Mouse (Mus musculus): ENCODE measurements around the gene Fxyd5.

Fxyd5 gene

GRCm38 (mm10) chr7:31060621-31061010 lies 18.3 kb upstream of the Fxyd5 start:
- no peak for DNase-seq (ENCODE audit: low read depth)

- no peak for DNase-seq (ENCODE audit: low read depth)
Observed at GRCm38 (mm10) chr7:31059919-31060620, 17.8 kb upstream of the Fxyd5 start.

DNA sequence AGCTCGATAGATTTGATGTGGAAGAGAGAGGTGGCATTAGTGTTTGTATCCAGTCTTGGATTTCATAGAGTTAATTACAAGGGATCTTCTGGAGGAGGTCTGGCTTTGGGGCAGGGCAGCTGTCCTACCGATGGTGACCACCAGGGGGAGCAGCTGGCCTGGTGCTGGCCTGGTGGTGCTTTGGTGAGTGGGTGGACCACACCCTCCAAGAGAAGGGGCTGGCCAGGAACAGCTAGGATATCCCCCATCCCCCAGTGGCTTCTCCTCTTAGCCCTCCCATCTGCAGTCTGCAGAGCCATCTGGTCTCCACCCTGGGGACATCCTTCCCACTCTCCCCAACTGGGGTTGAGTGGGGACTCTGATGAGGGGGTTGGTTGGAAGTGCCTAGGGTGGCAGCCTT lies 16.8 kb upstream of the Fxyd5 start, which contains the start of gene Lgi4:
TSS of gene Lgi4 (plus strand) at position 235 of the 400 bp plus-strand sequence.
- DNase-seq (ENCODE audit: low read depth): peak; percentile 81

GRCm38 (mm10) chr7:31058211-31058610 lies 15.9 kb upstream of the Fxyd5 start:
- DNase-seq (ENCODE audit: low read depth): no peak

- no peak for DNase-seq (ENCODE audit: low read depth)
Observed at GRCm38 (mm10) chr7:31057730-31058129, 15.4 kb upstream of the Fxyd5 start.

- no peak for DNase-seq (ENCODE audit: low read depth)
Observed at GRCm38 (mm10) chr7:31057071-31057470, 14.8 kb upstream of the Fxyd5 start, which contains the start of gene Fxyd1. TSS of gene Fxyd1 (minus strand) at chr7:31057199.

DNA sequence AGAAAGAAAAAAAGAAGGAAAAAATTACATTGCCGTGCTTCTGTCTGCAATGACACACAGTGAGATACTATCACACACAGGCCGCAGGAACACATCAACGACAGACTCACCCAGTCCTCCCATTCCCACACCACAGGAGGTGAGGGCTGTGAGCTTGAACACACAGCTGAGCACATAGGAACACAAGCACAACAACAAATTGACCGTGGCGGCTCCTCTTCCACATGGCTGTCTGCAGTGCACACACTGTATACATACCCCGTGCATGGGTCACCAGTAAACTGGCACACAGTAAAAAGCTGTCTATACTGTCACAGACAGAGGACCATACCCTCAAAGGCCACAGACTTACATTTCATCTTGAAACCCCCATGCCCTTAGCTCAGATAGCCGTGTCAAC lies 14.2 kb upstream of the Fxyd5 start:
- no peak for DNase-seq (ENCODE audit: low read depth)

- DNase-seq (ENCODE audit: low read depth): no peak
Observed at GRCm38 (mm10) chr7:31055883-31056282, 13.6 kb upstream of the Fxyd5 start.

- no peak for DNase-seq (ENCODE audit: low read depth)
Observed at GRCm38 (mm10) chr7:31055354-31055824, 13.1 kb upstream of the Fxyd5 start.

- DNase-seq (ENCODE audit: low read depth): no peak
Observed at GRCm38 (mm10) chr7:31054661-31055320, 12.5 kb upstream of the Fxyd5 start.

DNA sequence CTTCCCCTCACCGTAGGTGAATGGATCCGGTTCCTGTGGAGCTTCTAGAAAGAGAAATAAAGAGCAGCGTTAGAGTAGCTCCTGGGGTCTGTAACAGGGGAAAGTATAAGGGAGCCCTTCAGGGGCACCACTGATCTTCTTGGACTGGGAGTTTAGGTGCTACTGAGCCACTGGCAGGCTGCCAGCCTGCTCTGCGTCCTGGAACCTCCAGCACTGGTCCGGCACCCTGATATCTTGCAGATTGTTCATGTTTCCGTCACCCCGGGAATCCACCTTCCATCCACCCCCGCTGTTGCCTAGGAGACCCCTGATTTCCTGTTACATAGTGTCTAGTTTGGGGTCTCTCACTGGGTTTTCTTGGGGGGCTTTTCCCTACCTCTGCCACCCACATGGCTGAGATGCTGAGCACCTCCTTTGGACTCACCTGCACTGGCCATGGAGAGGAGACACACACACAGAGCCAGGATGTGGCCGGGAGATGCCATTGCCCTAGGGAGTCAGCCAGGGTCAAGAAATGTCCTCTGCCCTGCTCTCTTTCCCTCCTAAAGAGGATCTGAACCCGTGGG lies 11.7 kb upstream of the Fxyd5 start:
- no peak for DNase-seq (ENCODE audit: low read depth)

- DNase-seq (ENCODE audit: low read depth): peak; percentile 68
Observed at GRCm38 (mm10) chr7:31052636-31053434, 10.6 kb upstream of the Fxyd5 start.

GRCm38 (mm10) chr7:31052251-31052635 lies 10.0 kb upstream of the Fxyd5 start:
- DNase-seq (ENCODE audit: low read depth): no peak

DNA sequence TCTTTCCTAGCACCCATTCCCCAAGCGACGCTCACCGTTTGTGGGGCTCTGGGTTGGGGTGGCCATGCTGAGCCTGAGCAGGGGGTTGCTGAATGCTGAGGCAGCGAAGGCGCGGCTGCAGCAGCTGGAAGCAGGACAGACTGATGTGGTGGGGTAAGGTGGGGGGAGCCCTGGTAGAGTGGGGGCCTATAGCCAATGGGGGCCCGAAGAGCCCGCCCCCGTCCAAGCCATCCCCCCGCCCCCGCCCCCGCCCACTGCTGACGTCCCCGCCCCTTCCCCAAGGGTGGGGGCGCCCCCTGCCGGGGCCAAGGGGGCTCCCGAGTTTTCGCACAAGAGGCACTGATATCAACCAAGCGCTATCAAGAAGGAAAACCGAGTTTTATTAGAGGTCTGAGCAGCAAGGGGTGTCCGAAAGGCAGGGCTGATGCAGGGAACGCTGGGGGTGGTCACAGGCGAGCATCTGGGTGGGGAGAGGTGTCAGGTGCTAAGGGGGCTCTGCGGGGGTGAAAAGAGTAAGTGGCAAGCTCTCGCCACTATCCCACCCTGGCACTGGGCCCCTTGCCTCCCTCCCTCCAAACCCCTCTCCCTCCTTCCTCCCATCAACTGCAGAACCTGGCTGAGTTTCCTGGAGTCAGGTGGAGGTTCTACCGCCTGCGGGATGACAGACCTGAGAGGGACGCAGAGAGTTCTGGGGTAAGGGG lies 9.2 kb upstream of the Fxyd5 start, which contains the start of gene Fxyd7:
TSS of gene Fxyd7 (minus strand) at position 147 of the 701 bp plus-strand sequence.
- peak; percentile 55 for DNase-seq (ENCODE audit: low read depth)

DNA sequence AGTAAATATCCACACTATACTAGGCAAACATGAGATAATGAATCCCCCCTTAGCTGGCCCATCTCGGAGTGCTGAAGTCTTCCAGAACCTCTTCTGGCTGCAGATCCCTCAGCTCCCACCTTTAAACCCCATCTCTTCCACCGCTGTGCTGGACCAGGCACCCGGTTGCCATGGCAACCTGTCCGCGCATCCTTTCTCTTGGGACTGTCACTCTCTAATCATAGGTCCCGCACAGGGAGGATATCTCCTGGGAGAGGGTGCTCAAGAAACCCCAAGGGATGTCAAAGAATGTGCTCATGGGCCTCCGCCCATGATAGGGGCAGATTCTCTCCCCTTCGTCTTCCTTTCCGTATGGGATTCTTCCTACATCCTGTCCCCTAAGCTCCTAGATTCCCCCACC lies 8.6 kb upstream of the Fxyd5 start:
- no peak for DNase-seq (ENCODE audit: low read depth)

DNA sequence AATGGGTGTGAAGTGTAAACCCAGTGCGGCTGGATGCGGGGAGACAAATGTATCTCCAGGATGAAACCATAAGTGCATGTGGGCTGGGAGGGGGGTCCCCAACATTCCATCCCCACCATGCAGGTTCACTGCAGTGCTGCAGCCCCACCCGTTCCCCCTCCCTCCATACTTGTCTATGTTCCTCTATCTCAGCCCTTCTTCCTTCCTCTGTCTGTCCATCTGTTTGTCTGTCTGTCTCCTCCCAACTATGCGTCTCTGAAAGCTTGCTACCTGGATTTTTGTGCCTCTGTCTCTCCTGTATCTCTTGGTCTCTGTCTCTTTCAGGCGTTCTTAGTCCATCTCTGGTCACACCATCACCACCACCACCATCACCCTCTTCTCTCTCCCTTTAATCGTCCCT lies 8.2 kb upstream of the Fxyd5 start:
- peak; percentile 39 for DNase-seq (ENCODE audit: low read depth)

DNA sequence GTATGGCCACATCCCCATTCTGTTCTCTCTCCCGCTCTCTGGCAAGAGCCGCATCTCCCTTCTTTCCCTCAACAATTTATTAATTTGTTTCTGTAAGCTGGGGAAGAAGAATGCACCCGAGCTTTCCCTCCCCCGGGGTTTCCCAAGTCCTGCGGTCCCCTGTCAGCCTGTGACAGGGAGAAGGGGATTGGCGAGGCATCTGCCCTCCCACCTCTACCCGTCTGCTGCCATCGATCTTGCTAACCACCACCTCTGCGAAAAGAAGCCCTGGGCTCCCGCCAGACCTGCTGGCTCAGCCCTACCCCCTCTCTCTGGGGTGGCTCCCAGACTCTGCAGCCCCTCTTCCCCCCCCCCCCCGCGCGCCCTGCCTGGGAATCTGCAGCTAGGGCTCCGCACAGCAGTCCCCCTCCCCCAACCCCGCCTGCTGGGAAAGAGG lies 7.6 kb upstream of the Fxyd5 start:
- DNase-seq (ENCODE audit: low read depth): peak; percentile 53

DNA sequence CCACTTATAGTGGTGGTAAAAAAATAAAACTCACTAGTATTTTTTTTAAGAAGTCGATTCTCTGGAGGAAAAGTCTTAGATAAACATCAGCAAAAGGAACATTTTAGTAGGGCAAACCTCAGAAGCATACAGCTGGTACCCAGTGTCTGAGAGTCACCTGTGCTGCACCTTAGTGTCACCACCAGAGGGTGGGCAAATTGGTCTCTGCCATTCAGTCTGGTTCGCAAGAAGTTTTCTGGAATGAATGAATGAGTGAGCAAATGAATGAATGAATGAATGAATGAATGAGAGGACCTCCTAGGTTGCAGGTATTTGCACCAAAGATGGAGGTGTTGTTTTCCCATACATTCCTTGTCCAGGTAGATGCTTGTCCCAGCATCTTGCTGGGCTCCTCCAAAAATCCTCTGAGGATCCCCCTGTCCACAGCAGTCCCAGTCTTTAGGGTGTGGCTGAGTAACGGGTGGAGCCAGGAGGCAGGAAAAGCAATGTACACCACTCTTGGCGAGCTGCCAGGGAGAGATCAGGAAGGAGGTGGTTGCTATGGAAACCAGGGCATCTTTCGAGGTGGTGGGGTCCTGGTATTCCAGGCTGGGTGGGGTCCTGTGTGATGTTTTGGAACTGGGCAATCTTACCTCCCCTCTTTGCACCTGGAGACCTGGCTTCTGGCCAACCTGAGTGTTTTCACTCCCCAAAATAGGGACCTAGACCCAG lies 7.0 kb upstream of the Fxyd5 start:
- peak; percentile 51 for DNase-seq (ENCODE audit: low read depth)

DNA sequence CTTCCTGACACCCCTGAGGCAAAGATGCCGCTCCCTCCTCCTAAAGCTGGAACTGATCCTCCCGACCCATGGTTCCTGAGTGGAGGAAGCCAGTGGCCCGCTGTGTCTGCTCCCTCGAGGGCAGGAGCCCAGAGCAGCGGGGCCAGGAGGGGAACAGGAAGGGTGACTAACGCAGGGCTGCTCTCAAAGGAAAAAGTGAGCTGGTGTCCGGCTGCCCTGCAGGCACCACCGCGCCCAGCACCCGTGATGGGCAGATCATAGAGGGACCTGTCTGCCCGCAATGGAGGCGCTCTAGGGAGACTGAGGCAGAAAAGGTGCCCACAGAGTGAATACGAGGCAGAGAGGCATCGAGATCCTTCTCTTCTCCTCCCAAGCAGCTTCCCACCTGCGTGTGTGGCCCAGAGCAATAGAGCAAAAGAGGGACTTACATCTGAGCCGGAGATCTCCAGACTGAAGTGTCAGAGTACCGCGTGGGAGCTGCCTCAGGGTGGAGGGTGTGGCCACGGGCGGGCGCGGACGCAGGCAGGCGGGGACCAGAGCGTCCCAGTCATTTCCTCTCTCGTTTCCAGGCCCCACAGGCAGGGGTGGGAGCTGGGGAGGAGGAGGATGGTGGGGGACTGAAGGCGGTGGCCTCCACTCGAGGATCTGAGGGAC lies 492 bp downstream of the Fxyd5 start:
- peak; percentile 89 for DNase-seq (ENCODE audit: low read depth)

DNA sequence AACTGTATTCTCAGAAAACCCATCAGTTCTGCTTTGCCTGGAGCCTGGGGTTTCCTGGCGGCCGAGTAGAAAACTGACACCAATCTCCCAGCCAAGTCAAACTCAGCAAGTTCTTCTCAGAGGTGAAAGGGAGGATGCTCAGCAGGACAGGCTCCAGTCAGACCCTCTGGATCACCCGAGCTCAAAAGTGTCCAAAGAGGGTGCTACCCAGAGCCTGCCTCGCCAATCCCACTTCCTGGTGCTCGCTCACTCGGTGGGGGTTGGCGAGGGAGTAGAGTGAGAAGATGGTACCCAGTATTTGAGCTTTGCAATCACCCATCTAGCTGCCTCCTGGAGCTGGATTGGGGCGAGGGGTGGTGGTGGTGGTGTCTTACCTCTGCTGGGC lies 1.3 kb downstream of the Fxyd5 start:
- DNase-seq (ENCODE audit: low read depth): peak; percentile 69
